Mouse (Mus musculus): ENCODE results near the gene Zyg11b. TPM values are rescaled to one million over a fixed set of nuclear protein-coding genes. Genes with fewer than 3 reads are reported as not detected.
A peak's percentile ranks its signal among the peaks of the same experiment; 100 is the strongest.

Zyg11b gene
- total and polyA plus RNA-seq, 2 experiments from 2014 or later, result 24.0 to 108 TPM

- H3K4me3 ChIP-seq (ENCODE audit: low read length), result no peak overlapping the region
- ATAC-seq (no peak), DNase-seq (ENCODE audit: low spot score) (no peak)
- 0 out of 2 replicates have a peak, but pooled peaks cover 4% of the 10 kb centered on the region for H3K36me3 ChIP-seq (ENCODE audit: insufficient read depth, low read length)
- 80% methylated on average over 9 of the region's 9 CpGs for WGBS
- no peak overlapping the region for H3K27ac ChIP-seq
- no peak overlapping the region for H3K4me2 ChIP-seq (ENCODE audit: low read depth, low read length)
- H3K9me3 ChIP-seq (ENCODE audit: low read length), result no peaks in the 10 kb centered on the region
- no peaks in the 10 kb centered on the region for H3K4me1 ChIP-seq (ENCODE audit: insufficient read depth, low read length)
- no peak for TF ChIP-seq CTCF (IDR thresholded peaks at IDR 0.05; ENCODE audit: low read depth)
- no peak overlapping the region for H3K9ac ChIP-seq (replicated peaks; ENCODE audit: low read length)
- H3K27me3 ChIP-seq (ENCODE audit: insufficient read depth, low read length), result no peaks in the 10 kb centered on the region
These were observed 31.1 kb upstream of the Zyg11b start for GRCm38 (mm10) chr4:108332041-108332440.

GRCm38 (mm10) chr4:108329840-108330239 lies 28.9 kb upstream of the Zyg11b start:
- Histone ChIP-seq H3K4me1 (ENCODE audit: insufficient read depth, low read length) (no peaks in the 10 kb centered on the region), H3K36me3 (ENCODE audit: insufficient read depth, low read length) (0 out of 2 replicates have a peak, but pooled peaks cover 4% of the 10 kb centered on the region), H3K4me3 (ENCODE audit: low read length) (no peak overlapping the region), H3K9me3 (ENCODE audit: low read length) (no peaks in the 10 kb centered on the region), H3K4me2 (ENCODE audit: low read depth, low read length) (no peak overlapping the region), H3K27me3 (ENCODE audit: insufficient read depth, low read length) (no peaks in the 10 kb centered on the region), H3K27ac (no peak overlapping the region), H3K9ac (replicated peaks; ENCODE audit: low read length) (no peak overlapping the region)
- no peak for ATAC-seq
- DNase-seq (ENCODE audit: low spot score), result no peak
- no peak for TF ChIP-seq CTCF (IDR thresholded peaks at IDR 0.05; ENCODE audit: low read depth)
- WGBS, result 95% methylated on average over 6 of the region's 6 CpGs

GRCm38 (mm10) chr4:108327730-108328484 lies 27.0 kb upstream of the Zyg11b start, which contains the start of gene Coa7:
Gene Coa7 (plus strand): TSS chr4:108328140.
- peak within 1 kb of the TSS; percentile 53 for H3K9ac ChIP-seq (replicated peaks; ENCODE audit: low read length)
- ATAC-seq (peak; percentile 97), DNase-seq (ENCODE audit: low spot score) (peak; percentile 99)
- H3K9me3 ChIP-seq (ENCODE audit: low read length), result no peaks in the 10 kb centered on the region
- under 1% methylated on average over 45 of the region's 45 CpGs for WGBS
- H3K4me1 ChIP-seq (ENCODE audit: insufficient read depth, low read length), result no peaks in the 10 kb centered on the region
- H3K4me2 ChIP-seq (ENCODE audit: low read depth, low read length), result peak within 1 kb of the TSS; percentile 60
- H3K27ac ChIP-seq, result peak within 1 kb of the TSS; percentile 93
- peak; percentile 29; the same call in 1 of the 2 replicates for TF ChIP-seq CTCF (IDR thresholded peaks at IDR 0.05; ENCODE audit: low read depth)
- peak within 1 kb of the TSS; percentile 51 for H3K4me3 ChIP-seq (ENCODE audit: low read length)
- H3K27me3 ChIP-seq (ENCODE audit: insufficient read depth, low read length), result no peaks in the 10 kb centered on the region
- no peaks in the 10 kb centered on the region for H3K36me3 ChIP-seq (ENCODE audit: insufficient read depth, low read length)

DNA sequence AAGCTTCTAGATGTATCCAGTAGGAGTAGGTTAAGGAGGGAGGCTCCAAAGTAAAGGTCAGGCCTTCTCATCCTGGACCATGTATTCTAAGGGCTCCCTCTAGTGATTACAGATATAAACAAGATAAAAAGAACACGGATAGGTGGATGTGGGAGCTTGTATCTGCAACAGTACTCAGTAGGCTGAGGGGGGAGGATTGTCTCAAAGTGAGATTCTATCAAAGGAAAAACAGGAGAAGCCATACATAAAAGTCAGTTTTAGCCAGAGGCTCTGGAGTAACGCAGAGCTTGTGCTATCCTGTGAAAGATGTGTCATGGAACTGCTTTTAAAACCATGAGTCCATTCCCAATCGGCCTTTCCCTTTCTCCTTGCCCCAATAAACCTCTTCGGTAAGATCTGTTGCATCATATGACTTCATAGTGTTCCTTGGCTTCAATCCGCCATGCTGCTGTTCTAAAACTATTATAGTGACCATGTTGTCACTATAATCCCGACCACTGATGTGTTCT lies 26.2 kb upstream of the Zyg11b start:
- Histone ChIP-seq H3K36me3 (ENCODE audit: insufficient read depth, low read length) (no peaks in the 10 kb centered on the region), H3K9ac (replicated peaks; ENCODE audit: low read length) (peak overlapping the region; percentile 53), H3K27ac (peak overlapping the region; percentile 93), H3K4me3 (ENCODE audit: low read length) (peak overlapping the region; percentile 51), H3K27me3 (ENCODE audit: insufficient read depth, low read length) (no peaks in the 10 kb centered on the region), H3K4me2 (ENCODE audit: low read depth, low read length) (peak overlapping the region; percentile 60), H3K4me1 (ENCODE audit: insufficient read depth, low read length) (no peaks in the 10 kb centered on the region), H3K9me3 (ENCODE audit: low read length) (no peaks in the 10 kb centered on the region)
- ATAC-seq, result peak; percentile 52
- TF ChIP-seq CTCF (IDR thresholded peaks at IDR 0.05; ENCODE audit: low read depth), result peak; percentile 65
- peak; percentile 70 for DNase-seq (ENCODE audit: low spot score)
- WGBS, result 33% methylated on average over 6 of the region's 6 CpGs

DNA sequence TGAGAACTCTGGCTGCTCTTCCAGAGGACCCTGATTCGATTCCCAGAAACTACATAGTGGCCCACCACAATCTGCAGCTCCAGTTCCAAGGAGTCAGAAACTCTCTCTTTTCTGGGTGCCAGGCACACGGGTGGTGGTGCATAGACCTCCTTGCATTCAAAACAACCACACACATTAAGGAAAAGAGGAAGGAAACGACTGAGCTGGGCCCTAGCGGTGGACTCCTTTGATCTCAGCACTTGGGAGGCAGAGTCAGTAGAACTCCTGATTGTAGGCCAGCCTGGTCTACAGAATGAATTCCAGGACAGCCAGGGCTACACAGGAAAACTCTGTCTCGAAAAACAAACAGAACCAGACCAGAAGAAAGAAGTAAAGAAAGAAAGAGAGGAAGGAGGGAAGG lies 22.7 kb upstream of the Zyg11b start:
- no peak overlapping the region for H3K4me3 ChIP-seq (ENCODE audit: low read length)
- H3K4me2 ChIP-seq (ENCODE audit: low read depth, low read length), result no peak overlapping the region
- no peaks in the 10 kb centered on the region for H3K4me1 ChIP-seq (ENCODE audit: insufficient read depth, low read length)
- DNase-seq (ENCODE audit: low spot score) (no peak), ATAC-seq (no peak)
- no peak overlapping the region for H3K9ac ChIP-seq (replicated peaks; ENCODE audit: low read length)
- WGBS, result 66% methylated on average over 5 of the region's 5 CpGs
- H3K27ac ChIP-seq, result no peak overlapping the region
- H3K9me3 ChIP-seq (ENCODE audit: low read length), result no peaks in the 10 kb centered on the region
- no peaks in the 10 kb centered on the region for H3K36me3 ChIP-seq (ENCODE audit: insufficient read depth, low read length)
- H3K27me3 ChIP-seq (ENCODE audit: insufficient read depth, low read length), result no peaks in the 10 kb centered on the region
- TF ChIP-seq CTCF (IDR thresholded peaks at IDR 0.05; ENCODE audit: low read depth), result no peak

DNA sequence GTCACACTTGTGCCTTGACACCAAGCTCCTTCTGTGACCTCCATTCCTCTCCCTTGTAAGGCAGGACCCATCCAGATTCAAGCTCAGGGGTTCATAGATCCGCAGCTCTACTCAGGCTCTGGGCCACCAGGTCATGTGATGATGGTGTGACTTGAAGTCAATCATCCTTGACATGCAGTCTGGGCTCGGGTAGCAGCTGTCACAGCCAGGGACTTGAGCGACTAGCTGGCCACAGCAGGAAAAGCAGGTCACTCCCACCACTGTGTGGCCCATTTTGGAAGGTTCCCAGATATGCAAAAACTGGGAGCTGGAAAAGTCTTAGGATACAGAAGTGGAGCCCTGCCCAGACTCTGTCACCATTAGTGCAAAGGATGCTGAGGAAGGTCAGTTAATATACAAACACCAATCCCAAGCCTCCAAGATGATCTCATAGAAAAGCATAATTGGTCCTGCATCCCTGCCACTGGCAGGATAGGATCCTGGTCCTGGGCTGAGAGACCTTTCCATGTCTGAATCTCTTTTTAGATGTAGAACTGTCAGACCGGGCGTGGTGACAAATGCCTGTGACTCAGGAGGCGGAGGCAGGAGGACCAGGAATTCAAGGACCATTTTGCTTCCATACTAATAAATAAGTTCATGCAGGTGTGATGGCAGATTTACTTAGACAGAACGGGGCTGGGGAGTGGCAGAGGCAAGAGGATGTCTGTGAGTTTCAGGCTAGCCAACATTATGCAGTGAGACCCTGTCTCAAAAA lies 19.9 kb upstream of the Zyg11b start:
- ATAC-seq (peak; percentile 53), DNase-seq (ENCODE audit: low spot score) (peak; percentile 32)
- no peak for TF ChIP-seq CTCF (IDR thresholded peaks at IDR 0.05; ENCODE audit: low read depth)
- no peak overlapping the region for H3K4me2 ChIP-seq (ENCODE audit: low read depth, low read length)
- H3K4me1 ChIP-seq (ENCODE audit: insufficient read depth, low read length), result no peaks in the 10 kb centered on the region
- H3K4me3 ChIP-seq (ENCODE audit: low read length), result no peak overlapping the region
- 69% methylated on average over 7 of the region's 7 CpGs for WGBS
- H3K36me3 ChIP-seq (ENCODE audit: insufficient read depth, low read length), result no peaks in the 10 kb centered on the region
- H3K9me3 ChIP-seq (ENCODE audit: low read length), result no peaks in the 10 kb centered on the region
- H3K27me3 ChIP-seq (ENCODE audit: insufficient read depth, low read length), result no peaks in the 10 kb centered on the region
- H3K9ac ChIP-seq (replicated peaks; ENCODE audit: low read length), result no peak overlapping the region
- H3K27ac ChIP-seq, result no peak overlapping the region
